Mouse (Mus musculus): ENCODE results near the gene Klhl31. TPM values are rescaled to one million over a fixed set of nuclear protein-coding genes. Genes with fewer than 3 reads are reported as not detected.

Gene Klhl31
- polyA plus RNA-seq, 1 experiment from 2014 or later: 39.8 TPM

DNA sequence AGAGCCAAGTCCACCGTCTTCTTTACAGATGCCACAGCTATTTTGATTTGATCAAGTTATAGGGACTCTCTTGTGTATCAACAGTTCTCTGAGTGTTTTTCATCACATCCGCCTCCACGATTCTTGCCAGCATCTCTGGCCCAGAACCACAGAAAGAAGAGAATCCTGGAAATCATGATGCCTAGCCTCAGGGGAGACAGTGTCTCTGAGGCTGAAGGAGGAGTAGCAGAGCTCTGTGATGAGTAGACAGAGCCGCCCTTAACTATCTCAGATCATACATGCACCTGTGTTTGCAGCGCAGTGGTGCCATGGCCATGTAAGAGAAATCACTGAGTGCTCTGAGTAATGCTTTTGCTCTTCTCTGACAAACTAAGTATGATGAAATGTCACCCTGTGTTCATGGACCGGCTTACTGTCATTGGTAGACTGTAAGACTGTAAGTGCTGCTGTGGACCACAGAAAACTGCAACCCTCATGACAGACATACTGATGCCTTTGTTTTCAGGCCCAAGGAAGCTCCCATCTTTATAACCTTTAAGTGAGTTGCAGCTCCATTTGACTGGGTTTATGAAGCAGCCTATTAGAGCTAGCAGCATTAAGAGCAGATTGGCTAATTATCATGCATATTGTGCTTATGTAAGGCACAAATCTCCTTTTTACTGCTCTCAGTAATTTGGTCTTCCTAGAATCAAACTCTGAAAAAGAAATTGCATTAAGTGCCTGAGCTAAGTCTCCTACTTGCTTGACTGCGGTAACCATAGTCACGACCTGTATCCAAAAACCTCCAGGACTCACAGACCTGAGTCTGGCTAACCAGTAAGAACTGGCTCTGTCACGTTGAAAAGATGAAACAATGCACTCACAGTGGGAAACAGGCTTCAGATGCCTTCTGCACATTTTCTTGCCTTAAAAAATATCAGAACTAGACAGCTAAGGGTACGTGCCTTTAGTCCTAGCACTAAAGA is 33.7 kb upstream of the Klhl31 start:
- H3K36me3 ChIP-seq (ENCODE audit: control insufficient read depth, insufficient read depth, low read length): no peaks in the 10 kb centered on the region
- ATAC-seq (ENCODE audit: low read depth): no peak
- no peaks in the 10 kb centered on the region for H3K27me3 ChIP-seq (replicated peaks; ENCODE audit: control insufficient read depth, insufficient read depth, low read length)
- H3K4me3 ChIP-seq (ENCODE audit: low read depth, low read length): no peak overlapping the region
- no peak overlapping the region for H3K4me2 ChIP-seq (ENCODE audit: low read depth, low read length)
- no peaks in the 10 kb centered on the region for H3K4me1 ChIP-seq (ENCODE audit: control insufficient read depth, insufficient read depth, low read length)
- no peak for DNase-seq (ENCODE audit: low spot score)
- 81% methylated on average over 10 of the region's 10 CpGs for WGBS
- H3K27ac ChIP-seq (replicated peaks; ENCODE audit: low read depth, low read length): no peak overlapping the region
- H3K9me3 ChIP-seq (ENCODE audit: control insufficient read depth, low read length): no peaks in the 10 kb centered on the region
- no peak overlapping the region for H3K9ac ChIP-seq (ENCODE audit: low read depth, low read length)

- ATAC-seq (ENCODE audit: low read depth) (no peak), DNase-seq (ENCODE audit: low spot score) (peak; percentile 34)
- Histone ChIP-seq H3K4me3 (ENCODE audit: low read depth, low read length) (no peak overlapping the region), H3K36me3 (ENCODE audit: control insufficient read depth, insufficient read depth, low read length) (no peaks in the 10 kb centered on the region), H3K9ac (ENCODE audit: low read depth, low read length) (no peak overlapping the region), H3K27ac (replicated peaks; ENCODE audit: low read depth, low read length) (no peak overlapping the region), H3K4me2 (ENCODE audit: low read depth, low read length) (no peak overlapping the region), H3K9me3 (ENCODE audit: control insufficient read depth, low read length) (no peaks in the 10 kb centered on the region), H3K27me3 (replicated peaks; ENCODE audit: control insufficient read depth, insufficient read depth, low read length) (no peaks in the 10 kb centered on the region), H3K4me1 (ENCODE audit: control insufficient read depth, insufficient read depth, low read length) (no peaks in the 10 kb centered on the region)
- 88% methylated on average over 1 of the region's 1 CpGs for WGBS
These were observed 32.3 kb upstream of the Klhl31 start for GRCm38 (mm10) chr9:77603965-77604509.

DNA sequence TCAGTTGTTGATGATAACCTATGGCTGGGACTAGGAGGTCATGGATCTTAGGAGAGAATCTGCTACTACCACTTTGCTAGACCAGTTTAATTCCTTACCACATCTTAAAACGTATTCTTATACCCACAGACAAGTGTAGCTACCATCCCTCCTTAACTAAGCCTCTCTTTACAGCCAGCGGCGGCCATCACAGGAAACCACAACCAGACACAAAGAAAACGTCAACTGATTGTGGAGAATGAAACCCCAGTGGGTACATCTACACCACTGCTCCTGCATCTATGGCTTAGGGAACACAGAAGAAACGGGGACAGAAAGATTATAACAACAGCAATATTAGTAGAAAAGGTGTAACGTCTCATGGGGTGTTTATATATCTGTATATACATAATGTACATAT is 29.0 kb upstream of the Klhl31 start:
- no peaks in the 10 kb centered on the region for H3K4me1 ChIP-seq (ENCODE audit: control insufficient read depth, insufficient read depth, low read length)
- H3K4me2 ChIP-seq (ENCODE audit: low read depth, low read length): no peak overlapping the region
- 74% methylated on average over 6 of the region's 6 CpGs for WGBS
- no peak overlapping the region for H3K9ac ChIP-seq (ENCODE audit: low read depth, low read length)
- H3K9me3 ChIP-seq (ENCODE audit: control insufficient read depth, low read length): no peaks in the 10 kb centered on the region
- H3K4me3 ChIP-seq (ENCODE audit: low read depth, low read length): no peak overlapping the region
- DNase-seq (ENCODE audit: low spot score): no peak
- no peak overlapping the region for H3K27ac ChIP-seq (replicated peaks; ENCODE audit: low read depth, low read length)
- no peak for ATAC-seq (ENCODE audit: low read depth)
- no peaks in the 10 kb centered on the region for H3K27me3 ChIP-seq (replicated peaks; ENCODE audit: control insufficient read depth, insufficient read depth, low read length)
- H3K36me3 ChIP-seq (ENCODE audit: control insufficient read depth, insufficient read depth, low read length): no peaks in the 10 kb centered on the region

DNA sequence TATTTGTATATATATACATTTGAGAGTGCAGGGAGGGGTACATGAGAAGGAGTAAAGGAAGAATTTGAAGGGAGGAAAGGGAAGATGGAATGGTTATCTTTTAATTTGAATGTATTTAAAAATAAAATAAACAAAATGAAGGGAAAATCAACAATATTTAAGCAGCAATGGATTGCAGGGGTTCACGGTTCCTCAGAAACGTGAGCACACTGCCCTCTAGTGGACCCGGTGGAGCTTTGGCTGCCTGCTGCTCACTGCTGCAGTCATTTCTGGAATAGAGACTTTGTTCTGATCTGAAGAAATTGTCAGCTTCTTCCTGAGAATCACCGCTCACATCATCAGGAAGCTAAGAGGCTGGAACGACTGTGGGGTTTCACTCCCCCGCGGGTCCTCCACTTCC is 28.5 kb upstream of the Klhl31 start:
- Histone ChIP-seq H3K27ac (replicated peaks; ENCODE audit: low read depth, low read length) (no peak overlapping the region), H3K9me3 (ENCODE audit: control insufficient read depth, low read length) (no peaks in the 10 kb centered on the region), H3K4me2 (ENCODE audit: low read depth, low read length) (no peak overlapping the region), H3K4me1 (ENCODE audit: control insufficient read depth, insufficient read depth, low read length) (no peaks in the 10 kb centered on the region), H3K4me3 (ENCODE audit: low read depth, low read length) (no peak overlapping the region), H3K9ac (ENCODE audit: low read depth, low read length) (no peak overlapping the region), H3K36me3 (ENCODE audit: control insufficient read depth, insufficient read depth, low read length) (no peaks in the 10 kb centered on the region), H3K27me3 (replicated peaks; ENCODE audit: control insufficient read depth, insufficient read depth, low read length) (no peaks in the 10 kb centered on the region)
- WGBS: 32% methylated on average over 4 of the region's 7 CpGs
- ATAC-seq (ENCODE audit: low read depth) (no peak), DNase-seq (ENCODE audit: low spot score) (peak; percentile 52)

GRCm38 (mm10) chr9:77610811-77611210 is 25.5 kb upstream of the Klhl31 start:
- H3K9me3 ChIP-seq (ENCODE audit: control insufficient read depth, low read length): peaks cover 6% of the 10 kb centered on the region; the same call in 1 of the 2 replicates
- ATAC-seq (ENCODE audit: low read depth) (no peak), DNase-seq (ENCODE audit: low spot score) (no peak)
- no peak overlapping the region for H3K4me2 ChIP-seq (ENCODE audit: low read depth, low read length)
- H3K36me3 ChIP-seq (ENCODE audit: control insufficient read depth, insufficient read depth, low read length): no peaks in the 10 kb centered on the region
- H3K27me3 ChIP-seq (replicated peaks; ENCODE audit: control insufficient read depth, insufficient read depth, low read length): no peaks in the 10 kb centered on the region
- H3K9ac ChIP-seq (ENCODE audit: low read depth, low read length): no peak overlapping the region
- no peak overlapping the region for H3K27ac ChIP-seq (replicated peaks; ENCODE audit: low read depth, low read length)
- no peak overlapping the region for H3K4me3 ChIP-seq (ENCODE audit: low read depth, low read length)
- no peaks in the 10 kb centered on the region for H3K4me1 ChIP-seq (ENCODE audit: control insufficient read depth, insufficient read depth, low read length)

- Histone ChIP-seq H3K27me3 (replicated peaks; ENCODE audit: control insufficient read depth, insufficient read depth, low read length) (no peaks in the 10 kb centered on the region), H3K9ac (ENCODE audit: low read depth, low read length) (no peak overlapping the region), H3K4me1 (ENCODE audit: control insufficient read depth, insufficient read depth, low read length) (no peaks in the 10 kb centered on the region), H3K36me3 (ENCODE audit: control insufficient read depth, insufficient read depth, low read length) (no peaks in the 10 kb centered on the region), H3K4me3 (ENCODE audit: low read depth, low read length) (no peak overlapping the region), H3K9me3 (ENCODE audit: control insufficient read depth, low read length) (peaks cover 6% of the 10 kb centered on the region; the same call in 1 of the 2 replicates), H3K4me2 (ENCODE audit: low read depth, low read length) (no peak overlapping the region), H3K27ac (replicated peaks; ENCODE audit: low read depth, low read length) (no peak overlapping the region)
- no peak for ATAC-seq (ENCODE audit: low read depth)
- WGBS: 69% methylated on average over 4 of the region's 4 CpGs
- DNase-seq (ENCODE audit: low spot score): no peak
These were observed 24.0 kb upstream of the Klhl31 start for GRCm38 (mm10) chr9:77612349-77612748.

GRCm38 (mm10) chr9:77615868-77616267 is 20.4 kb upstream of the Klhl31 start:
- H3K4me1 ChIP-seq (ENCODE audit: control insufficient read depth, insufficient read depth, low read length): no peaks in the 10 kb centered on the region
- H3K9me3 ChIP-seq (ENCODE audit: control insufficient read depth, low read length): peaks cover 9% of the 10 kb centered on the region; the same call in 1 of the 2 replicates
- no peak overlapping the region for H3K9ac ChIP-seq (ENCODE audit: low read depth, low read length)
- no peak overlapping the region for H3K4me3 ChIP-seq (ENCODE audit: low read depth, low read length)
- H3K4me2 ChIP-seq (ENCODE audit: low read depth, low read length): no peak overlapping the region
- WGBS: 72% methylated on average over 4 of the region's 4 CpGs
- no peaks in the 10 kb centered on the region for H3K27me3 ChIP-seq (replicated peaks; ENCODE audit: control insufficient read depth, insufficient read depth, low read length)
- H3K27ac ChIP-seq (replicated peaks; ENCODE audit: low read depth, low read length): no peak overlapping the region
- no peaks in the 10 kb centered on the region for H3K36me3 ChIP-seq (ENCODE audit: control insufficient read depth, insufficient read depth, low read length)
- no peak for DNase-seq (ENCODE audit: low spot score)
- no peak for ATAC-seq (ENCODE audit: low read depth)

DNA sequence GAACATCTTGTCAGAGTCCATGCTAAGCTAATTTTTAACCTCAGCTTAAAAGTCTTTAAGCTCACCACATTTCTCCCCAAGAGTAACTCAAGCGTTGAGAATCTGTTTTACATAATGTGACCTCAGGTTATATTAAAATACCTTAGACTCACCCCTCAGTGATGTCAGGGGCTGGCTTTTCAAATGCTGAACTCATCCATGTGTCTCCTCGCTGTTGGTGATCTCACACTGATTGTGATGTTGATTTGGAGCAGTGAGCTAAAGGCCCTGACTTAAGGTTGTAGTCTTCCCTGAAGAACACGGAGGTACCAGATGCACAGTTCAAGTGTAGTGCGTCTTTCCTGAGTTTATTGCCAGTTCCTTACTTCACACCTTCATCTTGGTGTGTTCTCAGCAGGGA is 19.5 kb upstream of the Klhl31 start:
- DNase-seq (ENCODE audit: low spot score) (no peak), ATAC-seq (ENCODE audit: low read depth) (no peak)
- Histone ChIP-seq H3K27ac (replicated peaks; ENCODE audit: low read depth, low read length) (no peak overlapping the region), H3K27me3 (replicated peaks; ENCODE audit: control insufficient read depth, insufficient read depth, low read length) (no peaks in the 10 kb centered on the region), H3K4me3 (ENCODE audit: low read depth, low read length) (no peak overlapping the region), H3K4me2 (ENCODE audit: low read depth, low read length) (no peak overlapping the region), H3K4me1 (ENCODE audit: control insufficient read depth, insufficient read depth, low read length) (no peaks in the 10 kb centered on the region), H3K9me3 (ENCODE audit: control insufficient read depth, low read length) (peaks cover 9% of the 10 kb centered on the region; the same call in 1 of the 2 replicates), H3K9ac (ENCODE audit: low read depth, low read length) (no peak overlapping the region), H3K36me3 (ENCODE audit: control insufficient read depth, insufficient read depth, low read length) (no peaks in the 10 kb centered on the region)
- WGBS: 54% methylated on average over 4 of the region's 4 CpGs
